Mouse (Mus musculus): ENCODE results near the gene Mgll. TPM values are rescaled to one million over a fixed set of nuclear protein-coding genes. Genes with fewer than 3 reads are reported as not detected.
A peak's percentile ranks its signal among the peaks of the same experiment; 100 is the strongest.

Gene Mgll
- polyA plus RNA-seq, 1 experiment = 152 TPM

DNA sequence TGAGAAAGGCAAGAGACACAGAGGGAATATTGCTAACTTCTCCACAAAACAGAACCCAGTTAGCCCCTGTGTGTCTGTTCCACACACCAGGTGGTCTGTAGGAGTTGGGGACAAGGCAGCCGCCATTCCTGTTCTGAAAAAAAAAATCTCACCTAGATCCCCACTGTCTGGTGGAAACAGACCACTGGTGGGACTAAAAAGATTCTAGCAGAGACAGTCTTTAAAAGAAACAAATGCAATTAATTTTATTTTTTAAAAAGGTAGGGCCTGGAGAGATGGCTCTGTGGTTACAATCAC, 15.0 kb upstream of the Mgll start:
- Histone ChIP-seq H3K4me1 (ENCODE audit: control insufficient read depth, insufficient read depth, low read length) (no peaks in the 10 kb centered on the region), H3K4me3 (ENCODE audit: insufficient read depth, low read depth, low read length) (no peak overlapping the region), H3K27ac (ENCODE audit: insufficient read depth, low read depth, low read length) (no peak overlapping the region), H3K36me3 (ENCODE audit: control insufficient read depth, insufficient read depth, low read length) (no peaks in the 10 kb centered on the region), H3K27me3 (replicated peaks; ENCODE audit: control insufficient read depth, insufficient read depth, low read length) (no peaks in the 10 kb centered on the region)
- TF ChIP-seq POLR2A (IDR thresholded peaks at IDR 0.05; ENCODE audit: low read depth, low read length) = no peak
- no peak for TF ChIP-seq CTCF (conservative IDR thresholded peaks at IDR 0.05; ENCODE audit: insufficient read depth, insufficient read length, low read depth, low read length)
- 95% methylated on average over 1 of the region's 1 CpGs for WGBS
- no peak for DNase-seq

DNA sequence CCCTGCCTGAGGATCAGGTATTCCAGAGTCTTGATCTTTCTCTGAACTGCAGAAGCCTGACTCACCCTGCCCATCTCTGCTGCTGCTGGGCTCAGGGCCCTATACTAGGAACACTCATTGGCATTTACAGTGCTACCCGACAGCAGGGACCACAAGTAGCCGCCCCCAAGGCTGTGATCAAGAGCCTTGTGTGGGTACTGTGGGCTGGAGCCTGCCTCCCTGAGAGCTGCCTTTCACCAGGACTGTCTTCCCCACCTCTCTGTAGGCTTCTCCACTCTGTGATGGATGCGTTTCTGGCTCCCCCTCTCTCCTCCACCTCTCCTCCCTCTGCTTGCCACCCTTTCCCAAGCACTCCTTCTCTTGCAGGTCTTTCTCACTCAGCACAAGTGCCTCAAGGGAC, 12.9 kb upstream of the Mgll start:
- no peak for DNase-seq
- peaks cover 2% of the 10 kb centered on the region; the same call in 1 of the 2 replicates for H3K4me1 ChIP-seq (ENCODE audit: control insufficient read depth, insufficient read depth, low read length)
- H3K27ac ChIP-seq (ENCODE audit: insufficient read depth, low read depth, low read length) = no peak overlapping the region
- H3K36me3 ChIP-seq (ENCODE audit: control insufficient read depth, insufficient read depth, low read length) = no peaks in the 10 kb centered on the region
- no peak overlapping the region for H3K4me3 ChIP-seq (ENCODE audit: insufficient read depth, low read depth, low read length)
- H3K27me3 ChIP-seq (replicated peaks; ENCODE audit: control insufficient read depth, insufficient read depth, low read length) = no peaks in the 10 kb centered on the region
- TF ChIP-seq CTCF (conservative IDR thresholded peaks at IDR 0.05; ENCODE audit: insufficient read depth, insufficient read length, low read depth, low read length) (no peak), POLR2A (IDR thresholded peaks at IDR 0.05; ENCODE audit: low read depth, low read length) (no peak)
- 82% methylated on average over 3 of the region's 3 CpGs for WGBS

DNA sequence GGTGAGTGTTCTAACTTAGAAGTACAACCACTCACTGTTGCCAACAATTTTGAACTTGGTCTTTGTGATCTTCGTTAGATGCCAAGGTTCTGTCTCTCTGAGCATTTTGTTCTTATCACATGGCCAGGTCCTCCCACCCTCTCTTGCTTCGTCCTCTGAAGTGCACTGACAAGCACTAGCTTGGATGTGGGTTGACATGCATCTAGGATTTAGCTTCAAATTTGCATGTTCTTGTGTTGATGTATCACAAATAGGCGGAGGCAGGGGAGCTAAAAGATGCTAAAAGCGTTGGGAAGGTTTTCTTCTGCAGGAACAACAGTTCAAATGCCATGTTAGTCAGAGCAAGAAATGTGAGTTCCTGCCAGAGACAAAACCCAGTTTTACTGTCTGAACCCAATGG, 12.1 kb upstream of the Mgll start:
- no peaks in the 10 kb centered on the region for H3K27me3 ChIP-seq (replicated peaks; ENCODE audit: control insufficient read depth, insufficient read depth, low read length)
- no peak overlapping the region for H3K27ac ChIP-seq (ENCODE audit: insufficient read depth, low read depth, low read length)
- WGBS = 96% methylated on average over 4 of the region's 4 CpGs
- TF ChIP-seq CTCF (conservative IDR thresholded peaks at IDR 0.05; ENCODE audit: insufficient read depth, insufficient read length, low read depth, low read length) = no peak
- TF ChIP-seq POLR2A (IDR thresholded peaks at IDR 0.05; ENCODE audit: low read depth, low read length) = no peak
- no peak for DNase-seq
- H3K4me3 ChIP-seq (ENCODE audit: insufficient read depth, low read depth, low read length) = no peak overlapping the region
- H3K36me3 ChIP-seq (ENCODE audit: control insufficient read depth, insufficient read depth, low read length) = no peaks in the 10 kb centered on the region
- H3K4me1 ChIP-seq (ENCODE audit: control insufficient read depth, insufficient read depth, low read length) = peaks cover 7% of the 10 kb centered on the region

DNA sequence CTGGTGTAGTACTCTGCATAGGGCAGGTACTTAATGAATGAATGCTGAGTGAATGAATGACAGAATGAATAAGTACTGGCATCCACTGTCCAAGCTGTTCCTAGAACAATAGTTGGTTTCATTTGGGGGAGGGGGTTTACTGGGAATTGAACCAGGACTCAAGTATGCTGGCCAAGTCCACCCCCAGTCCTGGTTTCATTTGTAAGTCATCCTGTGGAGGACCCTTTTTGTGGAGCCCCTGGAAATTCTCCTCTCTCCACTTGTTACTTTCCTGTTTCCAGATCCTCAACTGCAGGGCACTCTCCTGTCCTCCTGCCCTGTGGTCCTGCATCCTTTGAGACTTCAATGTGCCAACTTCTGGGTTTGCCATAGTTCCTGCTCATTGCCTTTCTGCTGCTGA, 10.9 kb upstream of the Mgll start:
- DNase-seq = no peak
- peaks cover 13% of the 10 kb centered on the region for H3K4me1 ChIP-seq (ENCODE audit: control insufficient read depth, insufficient read depth, low read length)
- H3K27ac ChIP-seq (ENCODE audit: insufficient read depth, low read depth, low read length) = no peak overlapping the region
- no peak overlapping the region for H3K4me3 ChIP-seq (ENCODE audit: insufficient read depth, low read depth, low read length)
- H3K27me3 ChIP-seq (replicated peaks; ENCODE audit: control insufficient read depth, insufficient read depth, low read length) = no peaks in the 10 kb centered on the region
- no peaks in the 10 kb centered on the region for H3K36me3 ChIP-seq (ENCODE audit: control insufficient read depth, insufficient read depth, low read length)
- TF ChIP-seq POLR2A (IDR thresholded peaks at IDR 0.05; ENCODE audit: low read depth, low read length) = no peak
- TF ChIP-seq CTCF (conservative IDR thresholded peaks at IDR 0.05; ENCODE audit: insufficient read depth, insufficient read length, low read depth, low read length) = no peak

DNA sequence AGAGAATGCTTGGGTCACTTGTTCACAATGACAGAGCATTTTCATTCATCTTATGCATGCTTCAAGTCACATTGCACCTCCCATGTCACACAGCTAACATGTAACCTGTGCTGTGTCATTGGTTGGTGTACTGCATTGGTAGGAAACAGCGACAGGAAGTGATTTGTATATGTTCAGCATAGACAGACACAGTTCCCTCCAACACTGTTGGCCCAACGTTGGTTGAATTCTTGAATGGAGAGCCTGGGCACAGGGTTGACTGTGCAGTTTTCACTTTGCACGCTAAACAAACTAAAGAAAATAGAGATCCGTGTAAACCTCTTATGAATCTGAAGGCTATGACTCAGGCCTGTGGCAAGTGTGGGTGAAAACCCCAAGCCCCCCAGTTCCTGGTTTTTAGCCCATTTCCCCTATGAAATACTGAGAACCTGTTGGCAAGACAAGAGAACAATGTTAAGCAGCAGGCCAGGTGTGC, 10.0 kb upstream of the Mgll start:
- no peaks in the 10 kb centered on the region for H3K27me3 ChIP-seq (replicated peaks; ENCODE audit: control insufficient read depth, insufficient read depth, low read length)
- no peak overlapping the region for H3K27ac ChIP-seq (ENCODE audit: insufficient read depth, low read depth, low read length)
- H3K36me3 ChIP-seq (ENCODE audit: control insufficient read depth, insufficient read depth, low read length) = no peaks in the 10 kb centered on the region
- H3K4me1 ChIP-seq (ENCODE audit: control insufficient read depth, insufficient read depth, low read length) = peaks cover 13% of the 10 kb centered on the region
- H3K4me3 ChIP-seq (ENCODE audit: insufficient read depth, low read depth, low read length) = no peak overlapping the region
- no peak for DNase-seq
- TF ChIP-seq CTCF (conservative IDR thresholded peaks at IDR 0.05; ENCODE audit: insufficient read depth, insufficient read length, low read depth, low read length) (no peak), POLR2A (IDR thresholded peaks at IDR 0.05; ENCODE audit: low read depth, low read length) (no peak)
- 88% methylated on average over 4 of the region's 4 CpGs for WGBS

DNA sequence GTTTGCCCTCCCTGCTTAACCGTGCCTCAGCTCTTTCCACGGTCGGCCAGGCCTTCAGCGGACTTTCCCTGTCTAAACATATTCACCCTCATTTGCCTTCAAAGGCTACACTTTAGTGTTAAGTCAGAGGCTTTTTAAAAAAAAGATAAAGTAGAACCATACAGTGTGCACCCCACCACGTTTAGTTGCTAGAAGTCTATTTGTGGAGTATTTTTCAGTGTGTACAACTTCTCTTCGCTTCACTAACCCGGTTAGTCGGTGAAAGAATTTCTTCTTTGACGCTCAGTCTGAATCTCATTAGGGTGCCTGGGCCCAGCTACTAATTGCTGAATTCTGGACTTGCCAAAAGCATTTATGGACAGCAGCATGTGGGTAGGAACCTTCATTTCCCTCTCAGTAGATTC, 8.8 kb upstream of the Mgll start:
- H3K36me3 ChIP-seq (ENCODE audit: control insufficient read depth, insufficient read depth, low read length) = no peaks in the 10 kb centered on the region
- 46% methylated on average over 9 of the region's 9 CpGs for WGBS
- peak; percentile 77 for DNase-seq
- H3K27ac ChIP-seq (ENCODE audit: insufficient read depth, low read depth, low read length) = peak overlapping the region; percentile 37; the same call in 1 of the 2 replicates
- TF ChIP-seq POLR2A (IDR thresholded peaks at IDR 0.05; ENCODE audit: low read depth, low read length) (no peak), CTCF (conservative IDR thresholded peaks at IDR 0.05; ENCODE audit: insufficient read depth, insufficient read length, low read depth, low read length) (no peak)
- H3K4me3 ChIP-seq (ENCODE audit: insufficient read depth, low read depth, low read length) = no peak overlapping the region
- H3K27me3 ChIP-seq (replicated peaks; ENCODE audit: control insufficient read depth, insufficient read depth, low read length) = no peaks in the 10 kb centered on the region
- H3K4me1 ChIP-seq (ENCODE audit: control insufficient read depth, insufficient read depth, low read length) = peaks cover 13% of the 10 kb centered on the region

DNA sequence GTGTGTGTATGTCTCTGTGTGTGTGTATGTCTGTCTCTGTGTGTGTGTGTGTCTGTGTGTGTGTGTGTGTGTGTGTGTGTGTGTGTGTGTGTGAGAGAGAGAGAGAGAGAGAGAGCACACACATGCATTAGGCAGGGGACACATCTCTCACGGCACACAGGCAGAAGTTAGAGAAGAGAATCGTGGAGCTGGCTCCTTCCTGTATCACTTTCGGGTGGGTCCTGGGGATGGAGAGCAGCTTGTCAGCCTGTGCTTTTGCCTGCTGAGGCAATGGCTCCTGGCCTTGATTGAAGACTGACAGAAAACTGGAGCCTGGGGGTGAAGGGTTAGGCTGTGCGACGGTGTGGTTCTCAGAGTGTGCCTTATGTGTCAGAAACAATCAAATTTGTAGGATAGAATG, 8.2 kb upstream of the Mgll start:
- peak overlapping the region; percentile 68 for H3K27ac ChIP-seq (ENCODE audit: insufficient read depth, low read depth, low read length)
- no peak for DNase-seq
- 73% methylated on average over 5 of the region's 5 CpGs for WGBS
- no peaks in the 10 kb centered on the region for H3K27me3 ChIP-seq (replicated peaks; ENCODE audit: control insufficient read depth, insufficient read depth, low read length)
- H3K4me1 ChIP-seq (ENCODE audit: control insufficient read depth, insufficient read depth, low read length) = peaks cover 13% of the 10 kb centered on the region
- H3K4me3 ChIP-seq (ENCODE audit: insufficient read depth, low read depth, low read length) = no peak overlapping the region
- H3K36me3 ChIP-seq (ENCODE audit: control insufficient read depth, insufficient read depth, low read length) = no peaks in the 10 kb centered on the region
- TF ChIP-seq POLR2A (IDR thresholded peaks at IDR 0.05; ENCODE audit: low read depth, low read length) = no peak
- no peak for TF ChIP-seq CTCF (conservative IDR thresholded peaks at IDR 0.05; ENCODE audit: insufficient read depth, insufficient read length, low read depth, low read length)

All from kidney, adult 2 months (tissue).